Mouse (Mus musculus) C2C12 (cell line): ENCODE data around the gene Rbms3. TPM values are rescaled to one million over a fixed set of nuclear protein-coding genes. Genes with fewer than 3 reads are reported as not detected.

ENCODE experiments used
- H3K27me3 ChIP-seq: one replicate; pipeline ENCODE4 v1.6.1; 2011; ENCODE audit not compliant: control insufficient read depth, insufficient read depth, insufficient read length
- H3K36me3 ChIP-seq: one replicate; pipeline ENCODE4 v1.6.1; 2011; ENCODE audit not compliant: control insufficient read depth, insufficient read depth
- H3K4me3 ChIP-seq: one replicate; pipeline ENCODE4 v1.5.1; 2011; ENCODE audit warnings: mild to moderate bottlenecking, control low read depth; ENCODE audit not compliant: poor library complexity, insufficient read depth, severe bottlenecking
- H3K79me2 ChIP-seq: one replicate; pipeline ENCODE4 v1.6.1; 2011; ENCODE audit not compliant: control insufficient read depth, insufficient read depth
- H3K79me3 ChIP-seq: one replicate; pipeline ENCODE4 v1.6.1; 2011; ENCODE audit warnings: low read depth, control low read depth
- H3ac ChIP-seq: one replicate; pipeline ENCODE3; 2011; ENCODE audit warnings: low read depth; ENCODE audit not compliant: control insufficient read depth, insufficient read length
- CEBPB ChIP-seq: IDR thresholded peaks from one replicate; pipeline ENCODE4 v1.6.1; 2011; ENCODE audit warnings: low read depth, mild to moderate bottlenecking, control low read depth, moderate library complexity
- CTCF ChIP-seq: IDR thresholded peaks from one replicate; pipeline ENCODE4 v1.5.1; 2011; ENCODE audit not compliant: control insufficient read depth, insufficient read depth, insufficient read length
- FOSL1 ChIP-seq: IDR thresholded peaks from one replicate; pipeline ENCODE4 v1.8.0; 2011; ENCODE audit warnings: mild to moderate bottlenecking, low read length; ENCODE audit not compliant: poor library complexity, insufficient read depth, severe bottlenecking
- MAX ChIP-seq: IDR thresholded peaks from one replicate; pipeline ENCODE4 v1.6.1; 2011; ENCODE audit warnings: mild to moderate bottlenecking, control low read depth
- MYOD1 ChIP-seq: IDR thresholded peaks from one replicate; pipeline ENCODE4 v1.6.1; 2011; ENCODE audit warnings: low read depth; ENCODE audit not compliant: control insufficient read depth, insufficient read length
- MYOG ChIP-seq: IDR thresholded peaks from one replicate; pipeline ENCODE4 v1.6.1; 2011; ENCODE audit not compliant: control insufficient read depth, insufficient read length; ENCODE audit errors: extremely low read depth
- USF1 ChIP-seq: IDR thresholded peaks from one replicate; pipeline ENCODE4 v1.6.1; 2011; ENCODE audit warnings: low read depth, mild to moderate bottlenecking, control low read depth, moderate library complexity
- polyA plus RNA-seq: library from polyadenylated mRNA; unstranded; fragments of >200 nt; fragmentation: generic; extraction: Trizol; gene quantifications from one replicate; pipeline ENCODE4 v1.2.1, GENCODE M21; 2012; ENCODE audit warnings: missing spikeins

The Rbms3 gene
- polyA plus RNA-seq, 1 experiment: 2.7 TPM

- Histone ChIP-seq H3ac (no peak overlapping the region), H3K79me2 (no peaks in the 10 kb centered on the region), H3K36me3 (no peaks in the 10 kb centered on the region), H3K79me3 (no peaks in the 10 kb centered on the region), H3K27me3 (no peaks in the 10 kb centered on the region), H3K4me3 (no peak overlapping the region)
- no peak for TF ChIP-seq CEBPB
These were observed 153.0 kb downstream of the Rbms3 start for GRCm38 (mm10) chr9:117476753-117477152.

GRCm38 (mm10) chr9:117452816-117453215 lies 176.9 kb downstream of the Rbms3 start:
- H3K27me3 ChIP-seq: no peaks in the 10 kb centered on the region
- no peaks in the 10 kb centered on the region for H3K79me2 ChIP-seq
- no peak overlapping the region for H3K4me3 ChIP-seq
- no peaks in the 10 kb centered on the region for H3K79me3 ChIP-seq
- TF ChIP-seq MYOD1 (no peak), CTCF (no peak), FOSL1 (no peak), MAX (no peak), CEBPB (no peak), MYOG (no peak), USF1 (no peak)
- no peaks in the 10 kb centered on the region for H3K36me3 ChIP-seq
- no peak overlapping the region for H3ac ChIP-seq

GRCm38 (mm10) chr9:117442611-117443010 lies 187.1 kb downstream of the Rbms3 start:
- Histone ChIP-seq H3ac (no peak overlapping the region), H3K79me3 (no peaks in the 10 kb centered on the region), H3K4me3 (no peak overlapping the region), H3K27me3 (no peaks in the 10 kb centered on the region), H3K36me3 (no peaks in the 10 kb centered on the region), H3K79me2 (no peaks in the 10 kb centered on the region)
- TF ChIP-seq MYOG: no peak
- TF ChIP-seq FOSL1: no peak
- TF ChIP-seq MAX: no peak
- TF ChIP-seq MYOD1: no peak
- TF ChIP-seq CEBPB: no peak
- TF ChIP-seq CTCF: no peak
- TF ChIP-seq USF1: no peak

GRCm38 (mm10) chr9:117435856-117436255 lies 193.9 kb downstream of the Rbms3 start:
- TF ChIP-seq MAX (no peak), FOSL1 (no peak)
- no peak overlapping the region for H3ac ChIP-seq

GRCm38 (mm10) chr9:117430670-117431069 lies 199.0 kb downstream of the Rbms3 start:
- no peaks in the 10 kb centered on the region for H3K79me2 ChIP-seq

More at GRCm38 (mm10) chr9:117435856-117436255, 193.9 kb downstream of the Rbms3 start:
- Histone ChIP-seq H3K79me3 (no peaks in the 10 kb centered on the region), H3K36me3 (no peaks in the 10 kb centered on the region), H3K4me3 (no peak overlapping the region), H3K79me2 (no peaks in the 10 kb centered on the region), H3K27me3 (no peaks in the 10 kb centered on the region)

GRCm38 (mm10) chr9:117429217-117430105 lies 200.3 kb downstream of the Rbms3 start:
- Histone ChIP-seq H3K27me3 (no peaks in the 10 kb centered on the region), H3K79me3 (no peaks in the 10 kb centered on the region), H3K79me2 (no peaks in the 10 kb centered on the region), H3K4me3 (no peak overlapping the region), H3K36me3 (no peaks in the 10 kb centered on the region), H3ac (no peak overlapping the region)
- TF ChIP-seq FOSL1 (no peak), CTCF (no peak), MAX (no peak), CEBPB (no peak), MYOG (no peak), MYOD1 (no peak)

More at GRCm38 (mm10) chr9:117430670-117431069, 199.0 kb downstream of the Rbms3 start:
- Histone ChIP-seq H3K4me3 (no peak overlapping the region), H3K79me3 (no peaks in the 10 kb centered on the region), H3K27me3 (no peaks in the 10 kb centered on the region), H3ac (no peak overlapping the region), H3K36me3 (no peaks in the 10 kb centered on the region)
- TF ChIP-seq MYOG: no peak
- TF ChIP-seq CTCF: no peak
- TF ChIP-seq USF1: no peak
- TF ChIP-seq MAX: no peak
- TF ChIP-seq MYOD1: no peak
- no peak for TF ChIP-seq CEBPB
- no peak for TF ChIP-seq FOSL1
